Mouse (Mus musculus) midbrain, embryonic 16.5 days (tissue): ENCODE results near the gene C87436. TPM values are rescaled to one million over a fixed set of nuclear protein-coding genes. Genes with fewer than 3 reads are reported as not detected.
A peak's percentile ranks its signal among the peaks of the same experiment; 100 is the strongest.

Experiments
- ATAC-seq: fragments of 200-750 bp; cut with Nextera tagmentation; 2 replicates; pipeline ENCODE4 v1.8.0; 2017; ENCODE audit warnings: moderate TSS enrichment
- H3K27ac ChIP-seq: fragments of 300-500 bp; sonication (generic); 2 replicates; pipeline ENCODE4 v1.5.1; 2014; ENCODE audit warnings: mild to moderate bottlenecking, low read length, mixed read lengths
- H3K27me3 ChIP-seq: fragments of 300-500 bp; sonication (generic); 2 replicates; pipeline ENCODE4 v1.6.1; 2014; ENCODE audit warnings: low read depth, low read length, mixed read lengths; ENCODE audit not compliant: control insufficient read depth, insufficient read depth
- H3K36me3 ChIP-seq: fragments of 300-500 bp; sonication (generic); 2 replicates; pipeline ENCODE4 v1.6.1; 2014; ENCODE audit warnings: mild to moderate bottlenecking, low read length, moderate library complexity, mixed read lengths; ENCODE audit not compliant: control insufficient read depth, insufficient read depth
- H3K4me1 ChIP-seq: fragments of 300-500 bp; sonication (generic); 2 replicates; pipeline ENCODE4 v1.6.1; 2014; ENCODE audit warnings: mild to moderate bottlenecking, low read length, mixed read lengths; ENCODE audit not compliant: control insufficient read depth, insufficient read depth
- H3K4me2 ChIP-seq: fragments of 300-500 bp; sonication (generic); 2 replicates; pipeline ENCODE4 v1.6.1; 2014; ENCODE audit warnings: mild to moderate bottlenecking, low read length, mixed read lengths
- H3K4me3 ChIP-seq: fragments of 300-500 bp; sonication (generic); 2 replicates; pipeline ENCODE4 v1.5.1; 2014; ENCODE audit warnings: low read depth, mild to moderate bottlenecking, low read length, moderate library complexity, mixed read lengths
- H3K9ac ChIP-seq: fragments of 300-500 bp; sonication (generic); 2 replicates; pipeline ENCODE4 v1.6.1; 2014; ENCODE audit warnings: low read depth, low read length, mixed read lengths
- H3K9me3 ChIP-seq: fragments of 300-500 bp; sonication (generic); replicated peaks from 2 replicates; pipeline ENCODE4 v1.6.1; 2014; ENCODE audit warnings: mild to moderate bottlenecking, low read length, mixed read lengths; ENCODE audit not compliant: control insufficient read depth, poor library complexity, severe bottlenecking
- WGBS: fragments of 180-500 bp; shearing (Covaris S2); extraction: QIAGEN DNeasy Blood & Tissue Kit; methylation state at CpG from one replicate; pipeline ENCODE4 v1.1.7; 2014; 5-methylcytosine and 5-hydroxymethylcytosine counted together
- polyA plus RNA-seq: library from polyadenylated mRNA; unstranded; fragments of >200 nt; fragmentation: Nextera tagmentation; extraction: Ambion mirVana; gene quantifications from 2 replicates; pipeline ENCODE4 v1.2.1, GENCODE M21; 2015

C87436 gene
- 24.1 and 25.6 TPM in 2 replicates for polyA plus RNA-seq

DNA sequence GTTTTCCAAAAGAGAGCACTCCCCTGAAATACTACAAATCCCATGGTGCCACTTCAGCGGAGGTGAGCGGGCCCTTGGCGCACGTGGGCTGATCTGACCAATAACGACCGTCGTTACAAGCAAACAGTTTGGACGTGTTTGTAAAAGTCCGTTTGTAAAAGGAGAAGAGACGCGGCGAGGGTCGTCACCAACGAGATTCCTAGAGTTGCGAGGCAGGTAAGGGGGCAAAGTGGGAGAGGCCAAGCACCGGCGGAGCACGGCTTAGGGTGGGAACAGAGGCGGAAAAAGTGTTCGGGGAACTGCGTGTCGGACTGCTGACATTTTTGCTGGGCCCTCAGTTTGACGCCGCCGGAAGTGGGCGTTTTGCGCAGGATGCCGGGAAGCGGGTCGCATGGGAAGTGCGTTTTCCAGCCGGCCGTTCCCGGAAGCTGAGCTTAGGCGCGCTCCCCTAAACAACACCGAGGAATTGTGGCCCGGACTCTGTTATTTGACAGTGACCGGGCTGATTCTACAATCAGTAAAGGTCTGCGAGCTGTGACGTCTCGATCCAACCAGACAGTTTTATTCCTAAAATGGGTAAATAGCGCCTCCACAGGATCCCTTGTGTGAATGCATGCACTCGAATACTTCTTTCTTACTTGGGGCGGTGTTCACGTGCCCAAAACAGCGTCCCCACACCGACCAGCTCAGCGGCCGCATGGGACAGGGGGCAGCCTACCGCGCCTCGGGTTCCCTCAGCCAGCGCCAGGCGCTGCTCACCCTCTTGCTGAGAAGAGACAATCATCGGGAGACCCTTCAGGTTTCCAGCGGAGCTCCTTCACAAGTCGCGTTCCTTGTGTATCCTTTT is at the start of gene C87436:
Gene C87436 (plus strand): TSS at position 103 of the 847 bp plus-strand sequence.
- Histone ChIP-seq H3K27me3 (no peaks in the 10 kb centered on the region), H3K36me3 (peaks cover 18% of the 10 kb centered on the region), H3K4me1 (peaks cover 9% of the 10 kb centered on the region), H3K4me2 (peak within 1 kb of the TSS; percentile 67), H3K4me3 (peak within 1 kb of the TSS; percentile 77), H3K27ac (peak within 1 kb of the TSS; percentile 88), H3K9ac (peak within 1 kb of the TSS; percentile 90), H3K9me3 (no peaks in the 10 kb centered on the region)
- ATAC-seq: peak; percentile 96
- under 1% methylated on average over 59 of the region's 59 CpGs for WGBS

DNA sequence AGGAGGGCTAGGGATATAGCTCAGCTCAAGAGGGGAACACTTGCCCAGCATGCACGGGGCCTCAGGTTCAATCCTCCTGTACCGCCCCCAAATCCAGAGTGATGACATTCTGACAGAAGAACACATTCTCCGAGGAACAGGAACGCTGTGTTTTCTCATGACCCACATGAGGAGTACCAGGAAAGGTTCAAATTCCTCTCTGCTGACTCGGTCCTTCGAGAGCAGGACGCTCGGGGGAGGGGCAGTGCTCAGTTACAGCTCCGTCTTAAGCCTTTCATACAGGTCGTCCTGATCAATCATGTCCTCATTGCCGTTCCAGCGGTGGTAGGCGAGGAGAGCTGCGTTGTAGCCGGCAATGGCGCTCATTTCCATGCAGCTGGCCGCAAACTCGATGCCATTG is 49.7 kb upstream of the C87436 start:
- Histone ChIP-seq H3K36me3 (peaks cover 40% of the 10 kb centered on the region), H3K4me2 (no peak overlapping the region), H3K4me1 (no peaks in the 10 kb centered on the region), H3K9me3 (no peaks in the 10 kb centered on the region), H3K27me3 (no peaks in the 10 kb centered on the region), H3K27ac (no peak overlapping the region), H3K9ac (no peak overlapping the region), H3K4me3 (no peak overlapping the region)
- WGBS: 88% methylated on average over 18 of the region's 18 CpGs
- ATAC-seq: no peak

DNA sequence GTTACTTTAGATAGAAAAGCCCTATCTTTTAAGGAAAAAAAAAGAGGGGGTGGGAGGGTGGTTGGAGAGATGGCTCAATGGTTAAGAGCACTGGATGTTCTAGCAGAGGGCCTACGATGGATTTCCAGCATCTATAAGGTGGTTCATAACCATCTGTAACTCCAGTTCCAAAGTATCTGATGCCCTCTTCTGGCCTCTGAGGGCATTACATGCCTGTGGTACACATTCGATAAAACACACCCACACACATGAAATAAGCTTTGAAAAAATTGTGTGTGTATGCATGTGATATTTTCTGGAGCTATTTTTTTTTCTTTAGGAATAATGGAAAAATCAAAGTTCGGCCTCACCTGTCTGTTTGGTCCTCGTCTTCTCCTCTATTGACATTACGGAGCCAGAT is 46.8 kb upstream of the C87436 start:
- Histone ChIP-seq H3K4me2 (no peak overlapping the region), H3K4me3 (no peak overlapping the region), H3K27me3 (no peaks in the 10 kb centered on the region), H3K36me3 (peaks cover 40% of the 10 kb centered on the region), H3K9ac (no peak overlapping the region), H3K27ac (no peak overlapping the region), H3K9me3 (no peaks in the 10 kb centered on the region), H3K4me1 (peaks cover 18% of the 10 kb centered on the region)
- 98% methylated on average over 5 of the region's 5 CpGs for WGBS
- no peak for ATAC-seq

DNA sequence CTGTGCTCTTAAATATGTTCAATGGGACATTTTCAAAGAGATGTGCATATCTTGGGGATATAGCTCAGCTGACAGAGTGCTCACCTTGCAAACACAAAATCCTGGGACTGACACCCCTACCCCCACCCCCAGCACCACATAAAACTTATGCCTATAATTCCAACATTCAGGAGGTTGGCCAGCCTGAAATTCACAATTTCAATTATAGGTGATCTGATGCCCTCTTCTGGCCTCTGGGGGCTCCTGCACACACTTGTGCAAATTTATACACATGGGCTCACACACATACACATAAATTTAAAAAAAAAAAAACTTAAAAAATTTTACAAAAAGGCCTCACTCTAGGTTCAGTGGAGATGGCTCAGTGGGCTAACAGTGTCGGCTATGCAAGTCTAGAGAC is 45.0 kb upstream of the C87436 start:
- Histone ChIP-seq H3K27me3 (no peaks in the 10 kb centered on the region), H3K27ac (no peak overlapping the region), H3K9me3 (no peaks in the 10 kb centered on the region), H3K4me1 (peaks cover 24% of the 10 kb centered on the region), H3K4me2 (no peak overlapping the region), H3K36me3 (peaks cover 33% of the 10 kb centered on the region), H3K9ac (no peak overlapping the region), H3K4me3 (no peak overlapping the region)
- 96% methylated on average over 1 of the region's 1 CpGs for WGBS
- ATAC-seq: no peak

DNA sequence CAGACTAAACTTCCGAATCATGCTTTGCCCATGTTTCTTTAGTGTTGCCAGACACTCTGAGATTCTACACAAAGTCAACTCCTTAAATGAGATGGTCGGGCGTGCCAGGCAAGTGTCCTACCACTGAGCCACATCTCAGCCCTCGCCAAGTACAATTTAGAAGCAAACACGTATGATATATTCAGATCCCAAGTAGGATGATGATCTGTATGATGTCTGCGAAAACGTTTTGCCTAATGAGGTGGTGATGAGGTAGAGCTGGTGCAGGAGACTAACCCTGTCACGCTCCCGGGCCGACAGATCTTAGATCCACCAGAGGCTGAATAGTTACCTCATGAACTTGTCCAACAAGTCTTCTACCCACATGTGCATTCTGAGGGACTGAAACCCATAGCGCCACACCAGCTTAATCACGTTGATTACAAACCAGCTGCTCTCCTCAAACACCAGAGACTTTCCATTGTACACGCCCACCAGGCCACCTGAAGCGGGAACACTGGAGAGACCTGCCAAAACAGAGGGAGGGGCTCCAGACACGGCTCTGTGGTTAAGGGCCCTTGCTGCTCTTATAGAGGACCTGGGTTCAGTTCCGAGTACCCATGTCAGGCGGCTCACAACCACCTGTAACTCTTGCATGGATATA is 44.0 kb upstream of the C87436 start:
- Histone ChIP-seq H3K27me3 (no peaks in the 10 kb centered on the region), H3K9me3 (no peaks in the 10 kb centered on the region), H3K4me2 (no peak overlapping the region), H3K4me3 (no peak overlapping the region), H3K9ac (no peak overlapping the region), H3K36me3 (peaks cover 32% of the 10 kb centered on the region), H3K4me1 (peaks cover 24% of the 10 kb centered on the region), H3K27ac (no peak overlapping the region)
- no peak for ATAC-seq
- WGBS: 96% methylated on average over 17 of the region's 17 CpGs

DNA sequence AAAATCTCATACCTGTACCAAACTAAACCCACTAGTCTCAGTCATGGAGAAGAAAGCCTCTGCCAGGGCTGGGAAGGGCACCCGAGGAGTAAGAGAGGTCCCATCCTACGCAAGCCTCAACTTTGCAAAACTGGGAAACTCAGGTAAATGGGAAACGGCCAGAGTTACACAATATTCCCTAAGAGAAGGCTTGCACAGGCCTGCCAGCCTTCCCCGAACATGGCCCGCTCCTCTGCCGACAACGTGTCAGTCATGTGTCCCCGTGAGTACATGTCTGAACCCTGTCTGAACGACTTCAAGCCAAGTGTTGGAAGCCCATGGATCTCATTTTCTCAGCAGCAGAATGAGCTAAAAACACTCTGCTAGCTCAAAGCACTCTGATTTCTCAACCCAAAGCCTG is 43.2 kb upstream of the C87436 start:
- peaks cover 24% of the 10 kb centered on the region for H3K4me1 ChIP-seq
- no peak overlapping the region for H3K27ac ChIP-seq
- WGBS: 91% methylated on average over 9 of the region's 9 CpGs
- peak overlapping the region; percentile 82 for H3K4me3 ChIP-seq
- no peaks in the 10 kb centered on the region for H3K9me3 ChIP-seq
- peaks cover 27% of the 10 kb centered on the region for H3K36me3 ChIP-seq
- no peak for ATAC-seq
- H3K27me3 ChIP-seq: no peaks in the 10 kb centered on the region
- peak overlapping the region; percentile 88 for H3K4me2 ChIP-seq
- peak overlapping the region; percentile 92; the same call in 1 of the 2 replicates for H3K9ac ChIP-seq

DNA sequence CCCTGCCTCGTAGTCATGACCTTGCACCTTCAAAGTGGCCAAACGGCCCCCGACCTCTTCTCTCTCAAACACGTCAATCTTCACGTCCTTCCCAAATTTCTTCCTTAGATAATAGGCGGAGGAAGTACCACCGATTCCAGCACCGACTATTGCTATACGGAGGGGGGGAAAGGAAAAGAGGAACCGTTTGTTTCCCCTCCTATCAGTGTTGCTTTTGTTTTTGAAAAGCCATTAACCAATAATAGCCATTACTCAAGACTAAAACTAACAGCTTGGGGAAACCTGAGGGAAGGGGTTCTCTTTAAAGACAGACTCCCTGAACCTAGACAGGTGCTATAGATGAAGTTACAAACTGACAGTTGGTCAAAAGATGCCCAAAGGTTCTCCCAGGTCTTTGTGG is 42.2 kb upstream of the C87436 start:
- Histone ChIP-seq H3K27ac (peak overlapping the region; percentile 94), H3K4me1 (peaks cover 25% of the 10 kb centered on the region), H3K4me2 (peak overlapping the region; percentile 88), H3K4me3 (peak overlapping the region; percentile 82), H3K9ac (peak overlapping the region; percentile 92), H3K36me3 (peaks cover 18% of the 10 kb centered on the region), H3K9me3 (no peaks in the 10 kb centered on the region), H3K27me3 (no peaks in the 10 kb centered on the region)
- no peak for ATAC-seq
- 15% methylated on average over 10 of the region's 10 CpGs for WGBS

DNA sequence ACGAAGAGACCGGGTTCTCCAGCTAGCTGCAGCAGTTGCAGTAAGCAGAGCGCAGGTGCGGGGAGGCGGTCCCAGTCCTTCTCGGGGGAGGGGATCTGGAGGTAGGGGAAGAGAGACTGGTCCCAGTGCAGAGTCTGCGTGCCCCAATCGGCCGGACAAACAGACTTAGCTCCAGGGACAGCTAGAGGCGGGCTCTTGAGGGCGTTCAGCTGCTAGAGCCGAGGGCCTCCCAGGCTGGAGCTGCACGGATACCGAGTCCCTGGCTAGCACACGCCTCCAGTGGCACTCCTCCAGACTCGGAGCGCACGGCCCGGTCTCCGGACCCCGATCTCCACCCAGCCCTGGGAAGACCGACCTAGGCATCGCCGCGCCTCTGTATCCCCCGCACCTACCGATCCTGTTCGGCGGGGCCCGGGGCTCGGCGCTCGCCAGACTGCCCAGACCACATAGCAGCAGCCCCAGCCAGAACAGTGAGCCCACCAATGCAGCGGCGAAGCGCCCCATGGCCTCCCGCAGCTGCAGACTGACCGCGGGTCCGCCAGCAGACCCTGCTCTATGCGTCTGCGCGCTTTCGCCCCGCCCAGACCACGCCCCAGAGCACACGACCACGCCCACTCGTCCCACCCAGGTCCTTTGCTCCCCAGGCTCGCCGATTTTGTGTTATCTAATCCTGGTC is 41.5 kb upstream of the C87436 start, which contains the start of gene Pcyox1:
Gene Pcyox1 (minus strand): TSS at position 574 of the 676 bp plus-strand sequence.
- WGBS: under 1% methylated on average over 51 of the region's 51 CpGs
- Histone ChIP-seq H3K4me3 (peak within 1 kb of the TSS; percentile 82), H3K9me3 (no peaks in the 10 kb centered on the region), H3K4me2 (peak within 1 kb of the TSS; percentile 88), H3K4me1 (peaks cover 25% of the 10 kb centered on the region), H3K9ac (peak within 1 kb of the TSS; percentile 92), H3K36me3 (peaks cover 11% of the 10 kb centered on the region), H3K27me3 (no peaks in the 10 kb centered on the region), H3K27ac (peak within 1 kb of the TSS; percentile 94)
- ATAC-seq: peak; percentile 95
